Mouse (Mus musculus) macrophage (primary cell): ENCODE results near the gene Gm49403. TPM values are rescaled to one million over a fixed set of nuclear protein-coding genes. Genes with fewer than 3 reads are reported as not detected.
A peak's percentile ranks its signal among the peaks of the same experiment; 100 is the strongest.
"Not testable (repeated sequence)": the region's sequence is repeated elsewhere in the genome, so short reads cannot be mapped to it uniquely, and the experiment has no call there.

Source experiments
- H3K27ac ChIP-seq: fragments of 350-480 bp; formaldehyde crosslinking; 2 replicates; pipeline ENCODE4 v1.9.0; 2021
- H3K36me3 ChIP-seq: fragments of 350-480 bp; formaldehyde crosslinking; 2 replicates; pipeline ENCODE4 v1.9.0; 2021; ENCODE audit errors: inconsistent target
- H3K4me3 ChIP-seq: fragments of 350-480 bp; formaldehyde crosslinking; 2 replicates; pipeline ENCODE4 v1.9.0; 2021; ENCODE audit errors: inconsistent target
- H3K79me2 ChIP-seq: fragments of 350-480 bp; formaldehyde crosslinking; 2 replicates; pipeline ENCODE4 v1.9.0; 2021; ENCODE audit errors: inconsistent target
- WGBS: methylation state at CpG from one replicate; pipeline ENCODE4 v1.1.7; 2026; ENCODE audit warnings: inconsistent platforms; ENCODE audit not compliant: missing documents; 5-methylcytosine and 5-hydroxymethylcytosine counted together
- polyA plus RNA-seq: library from polyadenylated mRNA; stranded (reverse); fragments of 250-400 nt; gene quantifications from 3 replicates; pipeline ENCODE4 v1.2.4, GENCODE M21; 2018; ENCODE audit warnings: inconsistent platforms

Gm49403 gene
- polyA plus RNA-seq, 1 experiment from 2014 or later: not detected

- H3K27ac ChIP-seq: peak overlapping the region; percentile 70
- H3K79me2 ChIP-seq: peaks cover 19% of the 10 kb centered on the region
- no peaks in the 10 kb centered on the region for H3K36me3 ChIP-seq
- WGBS: 30% methylated on average over 19 of the region's 19 CpGs
- H3K4me3 ChIP-seq: peak overlapping the region; percentile 85
Observed at GRCm38 (mm10) chr19:8887585-8888463, 4.1 kb downstream of the Gm49403 start.

DNA sequence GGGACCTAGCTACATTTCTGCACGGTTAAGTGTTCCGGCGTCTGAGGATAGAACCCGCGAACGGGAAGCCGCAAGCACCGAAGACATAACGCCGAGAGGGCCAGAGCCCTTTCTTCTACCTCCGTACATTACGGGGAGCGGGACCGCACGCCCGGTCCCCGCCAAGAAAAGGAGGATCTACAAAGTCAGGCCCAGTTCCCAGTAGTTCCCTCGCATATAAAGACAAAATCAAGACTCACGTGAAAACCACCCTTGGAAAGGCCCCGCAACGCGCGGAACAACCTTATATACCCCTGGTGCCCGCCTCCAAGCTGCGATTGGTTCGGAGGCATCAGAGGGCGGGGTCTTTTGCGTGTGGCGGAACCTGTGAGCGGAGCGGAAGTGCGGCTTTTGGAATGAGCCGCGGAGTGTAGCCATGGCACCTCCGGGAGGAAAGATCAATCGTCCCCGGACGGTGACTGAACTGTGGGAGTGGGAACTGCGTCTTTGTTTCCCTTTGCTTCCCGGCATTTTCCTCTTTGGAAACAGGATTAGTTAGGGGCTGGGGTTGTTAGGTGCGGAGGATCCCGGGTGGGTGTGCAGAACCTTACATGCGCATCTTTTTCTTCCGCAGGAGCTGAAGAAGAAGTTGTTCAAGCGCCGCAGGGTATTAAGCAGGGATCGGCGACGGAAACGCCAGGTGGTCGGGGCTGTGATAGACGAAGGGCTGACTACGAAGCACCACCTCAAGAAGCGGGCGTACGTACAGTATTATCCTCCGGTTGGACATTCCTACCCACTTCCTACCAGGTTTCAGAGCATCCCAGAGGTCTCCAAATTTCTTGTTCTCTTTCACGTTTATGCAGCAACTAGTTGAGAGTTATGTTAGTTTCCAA is 5.0 kb downstream of the Gm49403 start, which contains the start of the genes 1810009A15Rik and Gm49416:
1810009A15Rik (plus strand) TSS at position 343 of the 875 bp plus-strand sequence.
Gm49416 (plus strand) TSS at position 416 of the 875 bp plus-strand sequence.
- H3K36me3 ChIP-seq: no peaks in the 10 kb centered on the region
- peaks cover 27% of the 10 kb centered on the region for H3K79me2 ChIP-seq
- WGBS: 1% methylated on average over 58 of the region's 58 CpGs
- peak within 1 kb of the TSS; percentile 85 for H3K4me3 ChIP-seq
- H3K27ac ChIP-seq: peak within 1 kb of the TSS; percentile 70

DNA sequence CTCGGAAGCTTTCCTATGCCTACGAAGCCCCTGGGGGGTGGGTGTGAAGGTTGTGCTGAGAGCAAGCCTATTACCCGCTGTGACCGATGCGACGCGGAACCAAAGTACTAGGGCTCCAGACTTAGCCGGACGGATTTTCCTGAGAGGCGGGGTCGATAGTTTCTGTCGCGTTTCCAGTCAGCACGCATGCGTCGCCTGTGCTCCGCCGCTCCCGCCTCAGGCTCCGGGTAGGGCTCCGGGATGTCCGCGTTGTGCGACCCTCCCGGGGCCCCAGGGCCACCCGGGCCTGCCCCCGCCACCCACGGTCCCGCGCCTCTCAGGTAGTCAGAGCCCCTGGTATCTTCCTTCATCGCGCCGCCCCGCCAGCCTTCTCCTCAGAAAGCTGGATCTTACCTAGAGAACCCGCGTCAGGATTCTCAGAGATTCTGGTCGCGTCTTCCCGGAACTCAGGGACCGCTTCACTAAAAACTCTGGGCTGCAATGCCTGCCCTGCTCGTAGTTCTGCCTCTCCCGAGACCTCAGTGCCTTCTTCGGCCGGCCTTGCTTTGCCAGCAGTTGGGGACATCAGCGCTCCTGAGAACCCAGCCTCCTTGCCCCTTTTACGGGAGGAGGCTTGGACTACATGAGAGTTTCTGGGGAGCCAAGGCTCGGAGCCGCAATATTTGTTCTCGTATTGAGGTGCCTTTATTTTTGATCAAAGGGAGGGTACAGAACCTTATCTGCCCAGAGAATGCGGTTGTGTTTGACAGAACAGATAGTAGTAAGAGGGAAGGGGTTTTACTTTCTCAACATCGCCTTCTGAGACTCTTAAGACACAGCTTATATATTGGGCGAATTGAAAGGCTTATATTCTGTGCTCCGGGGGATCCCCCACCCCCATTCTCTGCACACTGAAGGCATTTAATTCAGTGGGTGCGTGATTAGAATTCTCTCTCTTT is 9.4 kb downstream of the Gm49403 start, which contains the start of gene Ints5:
Ints5 (plus strand) TSS at position 177 of the 938 bp plus-strand sequence.
- Histone ChIP-seq H3K79me2 (peaks cover 57% of the 10 kb centered on the region), H3K36me3 (peaks cover 9% of the 10 kb centered on the region)
- WGBS: 1% methylated on average over 52 of the region's 54 CpGs

GRCm38 (mm10) chr19:8895397-8895960 is 11.7 kb downstream of the Gm49403 start:
- 91% methylated on average over 9 of the region's 9 CpGs for WGBS
- H3K27ac ChIP-seq: no peak overlapping the region

More for the DNA sequence above, 9.4 kb downstream of the Gm49403 start, which contains the start of gene Ints5:
- peak within 1 kb of the TSS; percentile 55 for H3K27ac ChIP-seq
- H3K4me3 ChIP-seq: peak within 1 kb of the TSS; percentile 96

GRCm38 (mm10) chr19:8896231-8896630 is 12.5 kb downstream of the Gm49403 start:
- H3K4me3 ChIP-seq, H3K27ac ChIP-seq, H3K36me3 ChIP-seq: not testable (repeated sequence)
- WGBS: 88% methylated on average over 5 of the region's 5 CpGs
- peaks cover 69% of the 10 kb centered on the region for H3K79me2 ChIP-seq

More at GRCm38 (mm10) chr19:8895397-8895960, 11.7 kb downstream of the Gm49403 start:
- H3K79me2 ChIP-seq: peaks cover 63% of the 10 kb centered on the region
- H3K36me3 ChIP-seq: peaks cover 9% of the 10 kb centered on the region
- no peak overlapping the region for H3K4me3 ChIP-seq

GRCm38 (mm10) chr19:8897211-8897864 is 13.6 kb downstream of the Gm49403 start:
- peaks cover 80% of the 10 kb centered on the region for H3K79me2 ChIP-seq
- 44% methylated on average over 20 of the region's 21 CpGs for WGBS
- H3K36me3 ChIP-seq: peaks cover 12% of the 10 kb centered on the region
- H3K4me3 ChIP-seq: peak overlapping the region; percentile 99; the same call in 1 of the 2 replicates
- peak overlapping the region; percentile 10; the same call in 1 of the 2 replicates for H3K27ac ChIP-seq

GRCm38 (mm10) chr19:8897865-8898495 is 14.2 kb downstream of the Gm49403 start, which contains the start of gene Ganab:
Gene Ganab, plus strand, starts transcription at chr19:8898071.
- peak within 1 kb of the TSS; percentile 71 for H3K27ac ChIP-seq
- peaks cover 18% of the 10 kb centered on the region for H3K36me3 ChIP-seq
- WGBS: under 1% methylated on average over 53 of the region's 53 CpGs
- H3K79me2 ChIP-seq: peaks cover 81% of the 10 kb centered on the region
- peak within 1 kb of the TSS; percentile 99 for H3K4me3 ChIP-seq

GRCm38 (mm10) chr19:8898576-8898975 is 14.8 kb downstream of the Gm49403 start:
- Histone ChIP-seq H3K79me2 (peaks cover 75% of the 10 kb centered on the region), H3K36me3 (peaks cover 24% of the 10 kb centered on the region), H3K27ac (peak overlapping the region; percentile 71), H3K4me3 (peak overlapping the region; percentile 99)
- 5% methylated on average over 13 of the region's 13 CpGs for WGBS

DNA sequence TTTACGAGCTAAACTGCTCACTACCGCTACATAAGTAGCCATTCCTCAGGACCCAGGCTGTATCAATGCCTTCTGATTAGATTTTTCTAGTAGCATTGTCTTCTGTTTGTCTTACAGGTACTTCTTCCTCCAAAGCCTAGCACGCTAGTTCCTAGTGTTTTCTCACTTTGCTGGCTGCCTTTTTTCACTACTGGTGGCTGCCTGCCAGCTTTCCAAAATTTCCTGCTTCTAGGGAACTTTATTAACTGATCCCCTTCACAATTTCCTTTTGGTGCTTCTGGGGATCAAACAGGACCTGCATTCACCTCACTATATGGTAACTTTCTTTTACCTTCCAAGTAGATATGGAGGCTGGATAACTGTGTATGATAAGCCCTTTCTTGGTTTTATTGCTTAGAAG is 15.3 kb downstream of the Gm49403 start:
- no peak overlapping the region for H3K27ac ChIP-seq

GRCm38 (mm10) chr19:8903412-8903811 is 19.7 kb downstream of the Gm49403 start:
- Histone ChIP-seq H3K27ac (no peak overlapping the region), H3K79me2 (peaks cover 40% of the 10 kb centered on the region), H3K36me3 (peaks cover 57% of the 10 kb centered on the region), H3K4me3 (no peak overlapping the region)
- WGBS: 96% methylated on average over 5 of the region's 5 CpGs

More for the DNA sequence above, 15.3 kb downstream of the Gm49403 start:
- H3K4me3 ChIP-seq: peak overlapping the region; percentile 99
- 63% methylated on average over 3 of the region's 3 CpGs for WGBS
- H3K36me3 ChIP-seq: peaks cover 27% of the 10 kb centered on the region
- H3K79me2 ChIP-seq: peaks cover 70% of the 10 kb centered on the region

DNA sequence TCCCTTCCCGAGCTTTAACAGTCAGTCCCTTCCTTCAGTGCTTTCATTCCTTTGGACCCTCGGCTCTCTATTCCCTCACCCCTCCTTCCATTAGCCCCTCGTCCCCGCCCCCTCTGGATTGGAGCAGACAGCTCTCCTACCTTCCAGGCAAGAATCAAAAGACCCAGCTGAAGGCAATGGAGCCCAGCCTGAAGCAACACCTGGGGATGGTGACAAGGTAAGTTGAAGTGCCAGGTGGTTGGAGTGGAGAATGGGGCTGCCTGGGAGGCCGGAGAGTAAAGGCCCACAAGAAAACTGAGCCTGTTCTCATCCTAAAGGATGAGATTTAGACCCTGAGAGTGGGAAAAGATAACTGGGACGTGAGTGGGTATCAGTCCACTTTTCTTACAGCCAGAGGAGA is 24.8 kb downstream of the Gm49403 start:
- Histone ChIP-seq H3K4me3 (no peak overlapping the region), H3K79me2 (no peaks in the 10 kb centered on the region), H3K36me3 (peaks cover 90% of the 10 kb centered on the region), H3K27ac (no peak overlapping the region)
- WGBS: 99% methylated on average over 6 of the region's 6 CpGs

- 94% methylated on average over 5 of the region's 5 CpGs for WGBS
- Histone ChIP-seq H3K79me2 (no peaks in the 10 kb centered on the region), H3K27ac (no peak overlapping the region), H3K4me3 (no peak overlapping the region), H3K36me3 (peaks cover 90% of the 10 kb centered on the region)
Observed at GRCm38 (mm10) chr19:8911810-8912209, 28.1 kb downstream of the Gm49403 start.
